Mouse (Mus musculus) cerebellum, postnatal 14 days (tissue): Measurements from ENCODE around the gene Grk5.
"Not testable (repeated sequence)": the region's sequence is repeated elsewhere in the genome, so short reads cannot be mapped to it uniquely, and the experiment has no call there.

ENCODE experiments used
- DNase-seq, 2 experiments: peaks; one replicate each; pipeline ENCODE4 v3.0.0; 2021; ENCODE audit warnings: mixed read lengths in 2 of 2

Gene Grk5

GRCm38 (mm10) chr19:60915236-60915635 is 25.7 kb downstream of the Grk5 start:
- DNase-seq, result no peak

- DNase-seq, result no peak
These were observed 26.3 kb downstream of the Grk5 start for GRCm38 (mm10) chr19:60915862-60916261.

DNA sequence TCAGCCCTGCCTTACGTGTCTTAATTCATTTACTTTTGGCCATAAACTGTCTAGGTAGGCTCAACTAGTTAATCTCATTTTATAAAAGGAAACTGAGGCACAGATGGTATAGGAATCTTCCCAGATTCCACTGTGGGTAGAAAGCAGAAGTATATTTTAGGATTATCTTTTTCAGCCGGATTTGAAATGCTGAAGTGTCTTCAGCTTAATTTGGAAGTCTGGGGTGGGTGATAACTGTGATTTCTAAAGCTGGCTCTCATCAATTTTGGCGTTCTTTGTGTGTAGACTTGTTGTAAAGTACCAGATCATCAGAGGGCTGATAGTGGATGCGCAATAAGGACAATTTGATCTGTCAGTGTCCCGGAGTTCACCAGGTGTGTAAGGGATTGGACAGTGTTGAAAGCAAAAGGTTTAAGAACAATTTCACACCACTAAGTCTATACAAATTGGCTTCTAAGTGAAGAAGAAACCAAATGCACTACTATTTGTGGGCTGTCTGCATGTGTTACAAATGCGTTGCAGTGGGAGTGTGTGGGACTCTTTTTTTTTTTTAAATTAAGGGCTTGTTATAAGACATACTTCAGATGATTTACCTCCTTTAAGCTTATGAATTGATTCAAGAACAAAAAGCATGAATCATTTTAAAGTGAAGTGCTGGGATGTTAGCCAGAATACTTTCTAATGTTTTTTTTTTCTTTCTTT is 27.5 kb downstream of the Grk5 start:
- DNase-seq, result no peak

GRCm38 (mm10) chr19:60924534-60924933 is 35.0 kb downstream of the Grk5 start:
- not testable (repeated sequence) for DNase-seq

GRCm38 (mm10) chr19:60935001-60935400 is 45.5 kb downstream of the Grk5 start:
- DNase-seq, result no peak

DNA sequence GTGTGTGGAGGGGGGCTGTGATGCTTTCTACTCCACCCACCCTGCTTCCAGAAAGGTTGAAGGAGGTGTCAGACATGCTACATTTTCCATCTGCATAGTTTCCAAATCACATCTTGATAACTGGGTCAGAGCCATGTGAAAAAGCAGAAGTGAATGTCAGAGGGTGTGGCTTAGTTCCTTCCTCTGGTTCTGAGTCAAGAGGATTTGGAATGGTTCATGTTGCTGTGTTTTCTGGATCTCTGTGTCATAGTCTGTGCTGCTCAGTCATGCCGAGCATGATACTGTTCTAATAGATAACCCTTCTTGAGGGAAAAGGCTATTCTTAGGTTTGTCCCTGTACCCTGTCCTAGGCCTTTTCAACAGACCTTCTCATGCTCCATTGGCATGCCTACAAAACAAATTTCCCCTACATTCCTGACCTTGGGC is 50.4 kb downstream of the Grk5 start:
- no peak for DNase-seq

DNA sequence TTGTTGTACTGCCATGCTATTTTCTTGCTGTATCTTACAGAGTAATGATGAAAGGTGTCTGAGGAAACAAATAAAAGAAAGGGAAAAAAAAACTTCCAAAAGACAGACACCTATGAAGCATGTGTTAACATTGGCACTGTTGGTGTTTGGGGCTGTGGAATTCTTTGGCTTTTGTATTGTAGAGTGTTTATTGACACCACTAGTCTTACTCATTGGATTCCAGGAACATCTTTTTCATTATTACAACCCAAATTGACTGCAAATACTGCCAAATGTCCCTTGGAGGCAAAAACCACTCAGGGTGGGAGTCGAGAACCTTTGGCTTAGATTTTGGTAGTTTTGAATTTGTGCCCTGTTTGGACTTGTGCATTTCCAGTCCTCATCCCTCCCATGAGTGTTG is 51.3 kb downstream of the Grk5 start:
- DNase-seq, result no peak

GRCm38 (mm10) chr19:60945801-60946311 is 56.3 kb downstream of the Grk5 start:
- DNase-seq, result peak; percentile 69 to 75

DNA sequence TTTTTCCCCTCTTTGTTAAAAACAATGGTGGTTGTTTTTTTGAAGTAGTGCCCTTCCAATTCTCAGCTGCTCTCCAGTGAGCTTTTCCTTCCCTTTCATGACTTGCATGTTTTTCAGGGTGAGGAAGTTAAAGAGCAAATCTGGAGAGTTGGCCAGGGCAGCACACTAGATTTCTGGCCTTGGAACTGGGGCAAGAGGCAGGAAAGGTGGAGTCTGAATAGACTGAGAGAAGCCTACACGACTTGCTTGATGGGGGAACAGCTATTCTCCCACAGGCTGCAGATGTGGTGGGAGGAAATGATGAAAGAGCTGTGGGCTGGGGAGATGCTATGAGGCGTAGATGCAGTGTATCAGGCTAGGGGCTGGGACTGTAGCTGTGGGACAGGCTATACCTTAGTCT is 57.1 kb downstream of the Grk5 start:
- no peak for DNase-seq

GRCm38 (mm10) chr19:60948996-60949395 is 59.4 kb downstream of the Grk5 start:
- DNase-seq, result no peak

DNA sequence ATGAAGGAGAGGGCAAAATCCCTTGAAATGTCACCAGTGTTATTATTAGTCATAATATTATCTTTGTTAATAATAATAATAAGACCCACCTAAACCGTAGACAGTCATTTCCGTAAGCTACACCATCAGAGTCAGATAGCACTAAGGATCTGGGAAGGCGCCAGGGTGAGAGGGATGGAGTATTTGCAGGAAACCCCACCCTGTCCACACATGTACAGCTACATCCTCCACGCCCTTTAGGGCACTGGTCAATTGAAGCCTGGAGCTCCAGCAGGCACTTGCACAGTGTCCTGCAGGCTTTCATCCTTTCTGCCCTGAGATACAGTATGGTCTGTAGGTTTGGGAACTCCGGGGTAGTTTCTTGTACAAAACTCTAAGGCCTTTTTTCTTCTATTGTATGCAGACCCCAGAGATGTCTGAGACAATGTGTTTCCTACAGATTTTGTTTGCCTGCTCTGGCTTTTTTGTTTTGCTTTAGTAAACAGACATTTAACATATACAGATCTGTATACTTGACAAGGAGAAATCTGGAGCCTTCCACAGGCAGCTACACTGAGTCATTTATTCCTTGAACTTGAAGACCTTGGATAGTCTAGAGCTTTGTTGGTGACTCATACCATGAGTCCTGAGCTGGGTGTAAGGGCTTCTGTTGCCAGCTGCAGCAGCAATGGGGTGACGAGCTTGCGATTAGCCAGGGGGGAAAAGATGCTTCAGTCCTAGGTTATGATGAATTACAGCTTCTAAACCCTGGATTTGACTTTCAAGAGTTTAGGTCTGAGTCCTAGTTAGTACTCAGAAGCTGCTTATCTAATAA is 60.7 kb downstream of the Grk5 start:
- DNase-seq, result no peak

GRCm38 (mm10) chr19:60955131-60955530 is 65.6 kb downstream of the Grk5 start:
- DNase-seq, result peak; percentile 62 to 74

DNA sequence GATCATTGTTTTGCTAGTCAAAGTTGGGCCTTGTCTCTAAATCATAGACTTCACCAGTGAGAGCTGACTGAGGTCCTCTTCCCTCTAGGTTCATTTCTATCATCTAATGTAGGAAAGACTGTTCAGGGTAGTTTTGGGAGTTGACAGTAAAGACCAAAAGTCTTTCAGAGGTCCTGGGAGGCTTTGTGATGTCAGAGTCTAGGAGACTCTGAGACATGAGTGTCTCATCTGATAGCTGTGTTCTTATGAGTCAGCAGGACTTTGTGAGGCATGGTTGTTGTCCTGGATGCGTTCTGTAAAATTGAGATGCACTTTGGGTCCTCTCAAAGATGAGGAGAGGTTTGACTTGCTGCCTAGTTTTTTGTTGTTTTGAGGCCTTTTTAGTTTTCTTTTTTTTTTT is 66.2 kb downstream of the Grk5 start:
- no peak for DNase-seq

DNA sequence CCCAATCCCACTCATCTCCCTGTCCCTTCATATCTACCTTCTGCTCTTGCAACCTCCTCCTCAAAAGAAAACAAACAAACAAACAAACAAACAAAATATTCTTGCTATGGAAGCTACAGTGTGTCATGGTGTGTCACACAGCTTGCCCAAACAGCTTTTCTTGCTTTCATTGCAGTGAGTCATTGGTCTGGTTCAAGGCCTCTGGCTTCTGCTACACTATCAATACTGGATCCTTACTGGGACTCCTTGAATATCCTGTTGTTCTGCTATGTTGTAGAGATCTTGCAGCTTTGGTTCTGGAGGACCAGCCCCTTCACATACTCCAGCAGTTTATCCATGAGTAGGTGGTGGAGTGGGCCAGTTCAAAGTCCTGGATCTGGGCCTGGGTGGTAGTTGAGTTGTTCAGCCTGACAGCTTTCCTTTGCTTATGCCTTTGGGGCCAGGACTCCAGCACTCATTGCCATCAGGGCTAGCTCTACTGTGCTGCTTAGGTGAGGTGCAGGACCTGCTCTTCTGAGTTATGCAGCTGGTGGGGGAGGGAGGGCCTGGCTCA is 66.7 kb downstream of the Grk5 start:
- no peak for DNase-seq

DNA sequence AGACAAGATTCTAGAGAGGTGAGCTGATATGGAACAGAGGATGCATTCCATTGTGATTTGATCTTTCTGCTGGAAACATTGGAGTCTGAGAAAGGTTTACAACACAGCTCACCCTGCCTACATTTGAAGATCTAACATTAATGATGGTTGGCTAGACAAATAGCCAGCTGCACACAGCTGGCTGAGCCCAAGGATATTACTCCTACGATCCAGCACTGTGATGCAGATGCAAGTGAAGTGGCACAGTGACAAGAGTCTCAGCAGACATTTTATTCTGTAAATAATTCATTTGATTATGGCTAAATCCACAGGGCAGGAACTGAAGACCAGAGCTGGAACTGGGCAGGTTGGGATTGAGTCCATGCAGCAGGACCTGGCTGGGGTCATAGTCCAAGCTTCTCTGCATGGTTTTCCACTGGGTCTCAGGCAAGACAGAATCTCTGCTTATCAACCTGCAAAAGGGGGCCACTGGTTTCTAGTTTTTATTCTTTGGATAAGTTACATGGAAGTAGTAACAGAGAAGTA is 70.2 kb downstream of the Grk5 start:
- DNase-seq, result no peak

DNA sequence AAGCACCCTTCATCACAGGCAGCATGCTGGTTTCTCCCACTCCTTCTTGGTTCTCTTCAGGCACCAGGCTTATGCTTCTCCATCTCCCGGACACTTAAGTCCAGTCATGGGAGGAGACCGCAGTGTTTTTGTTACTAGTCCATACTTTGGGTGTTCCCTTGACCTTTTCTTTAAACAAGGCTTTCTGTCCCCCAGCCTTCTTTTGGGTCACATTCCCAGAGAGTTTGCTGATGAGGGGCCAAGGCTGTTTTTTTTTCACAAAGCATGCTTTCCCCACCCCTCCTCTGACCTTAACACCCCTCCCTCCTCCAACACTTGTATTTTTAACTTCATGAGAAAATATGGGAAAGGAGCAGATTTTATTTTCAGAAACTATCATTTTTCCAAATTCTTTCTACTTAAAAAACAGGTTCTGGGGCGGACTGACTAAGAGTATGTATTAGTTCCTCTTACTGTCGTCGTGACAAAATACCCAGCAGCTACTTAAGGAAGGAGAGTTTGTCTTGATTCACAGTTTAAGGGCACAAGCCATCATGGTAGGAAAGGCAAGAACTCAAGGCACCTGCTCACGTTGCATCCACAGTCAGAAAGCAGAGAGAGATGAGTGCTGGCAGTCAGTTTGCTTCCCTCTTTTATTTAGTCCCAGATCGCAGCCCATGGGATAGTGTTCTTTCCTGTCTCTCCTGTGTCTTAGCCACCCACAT is 73.0 kb downstream of the Grk5 start:
- no peak for DNase-seq

DNA sequence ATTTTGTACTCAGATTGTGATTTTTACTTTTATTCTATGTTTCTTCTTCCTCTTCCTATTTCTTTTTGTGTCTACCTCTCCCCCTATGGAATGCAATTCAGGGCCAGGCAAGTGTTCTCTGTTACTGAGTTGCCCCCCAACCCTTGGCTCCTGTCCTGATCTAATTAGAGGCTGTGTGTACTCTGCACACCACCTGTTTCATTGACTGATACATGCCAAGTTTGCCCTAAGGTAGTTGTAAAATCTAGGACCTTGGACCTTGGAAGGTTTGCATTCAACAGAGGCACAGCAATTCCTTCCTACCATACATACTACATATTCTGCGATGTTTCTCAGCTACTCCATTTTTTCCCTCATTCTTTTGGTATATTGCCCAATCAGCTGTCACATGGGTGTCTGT is 78.4 kb downstream of the Grk5 start:
- no peak for DNase-seq

GRCm38 (mm10) chr19:60970406-60970805 is 80.9 kb downstream of the Grk5 start:
- no peak for DNase-seq

DNA sequence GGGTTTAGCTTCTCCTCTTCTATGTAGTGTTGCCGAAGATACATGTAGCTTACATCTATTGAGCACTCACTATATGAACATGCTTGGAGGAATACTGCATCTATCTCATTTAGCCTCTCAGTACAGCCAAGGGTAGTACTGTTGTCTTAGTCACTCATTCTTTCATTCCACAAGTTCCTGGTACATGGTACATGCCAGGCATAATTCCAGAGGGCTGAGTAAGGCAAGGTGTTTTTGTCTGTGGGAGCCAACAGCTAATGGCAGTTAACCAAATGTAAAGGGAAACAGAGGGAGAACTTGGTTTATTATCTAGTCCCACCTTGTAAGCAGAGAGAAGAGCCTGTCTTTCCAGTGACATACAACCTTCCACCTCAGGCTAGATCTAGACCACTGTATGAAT is 82.0 kb downstream of the Grk5 start:
- DNase-seq, result no peak

- no peak for DNase-seq
These were observed 82.9 kb downstream of the Grk5 start for GRCm38 (mm10) chr19:60972281-60973015.

GRCm38 (mm10) chr19:60973508-60973907 is 84.0 kb downstream of the Grk5 start:
- no peak for DNase-seq

DNA sequence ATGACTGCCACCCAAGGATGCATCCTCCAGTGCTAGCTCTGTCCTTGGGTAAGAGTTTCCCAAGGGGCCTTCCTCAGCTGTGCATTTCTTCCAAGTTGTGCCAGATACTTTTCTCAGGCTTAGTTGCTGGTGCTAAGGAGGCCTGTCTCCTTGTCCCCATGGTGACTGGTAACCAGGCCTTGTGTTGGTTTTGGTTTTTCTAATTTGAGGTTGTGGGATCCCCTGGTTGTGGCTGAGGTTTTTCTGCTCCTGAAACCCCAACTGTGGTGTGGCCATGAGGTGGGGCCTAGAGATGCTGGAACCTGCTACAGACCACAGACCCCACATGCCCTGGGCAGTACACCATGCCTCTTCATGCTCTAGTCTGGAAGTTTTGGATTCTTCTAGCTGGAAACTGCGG is 90.0 kb downstream of the Grk5 start:
- DNase-seq, result no peak
